Mouse (Mus musculus): ENCODE measurements at regions not wholly inside any gene's neighbourhood (a gene's known extent, or its start where the extent isn't known, plus 50 kb on each side); places are given as distances from the start of the nearest gene placed in this dataset.
"Not testable (repeated sequence)": the region's sequence is repeated elsewhere in the genome, so short reads cannot be mapped to it uniquely, and the experiment has no call there.

DNA sequence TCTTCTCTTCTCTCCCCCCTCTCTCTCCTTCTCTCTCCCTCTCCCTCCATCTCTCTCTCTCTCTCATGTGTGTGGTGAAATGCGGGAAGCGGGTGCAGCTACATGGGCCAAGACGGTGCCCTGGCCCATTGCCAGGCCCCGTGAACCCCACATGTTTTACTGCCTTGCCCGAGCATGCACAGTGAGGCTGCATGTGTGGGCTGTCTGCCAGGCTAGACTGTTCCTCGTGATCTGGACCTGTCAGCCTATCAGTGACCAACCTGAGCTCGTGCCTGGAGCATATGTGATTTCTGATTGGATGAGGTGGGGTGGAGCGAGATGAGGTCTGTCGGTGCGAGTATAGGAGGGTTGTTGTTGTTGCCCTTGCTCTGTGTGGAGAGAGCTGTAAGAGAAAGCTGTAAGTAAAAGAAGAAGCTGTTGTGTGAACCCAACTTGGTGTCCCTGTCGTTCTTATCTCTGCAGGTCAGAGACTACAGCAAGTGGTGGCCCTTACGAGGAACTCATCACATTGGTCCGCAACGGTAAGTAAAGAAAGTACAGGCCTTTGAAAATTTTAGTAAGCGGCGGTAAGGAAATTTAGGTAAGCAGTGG is 333.8 kb upstream of the Htr2a start:
- intact Hi-C loops (cut with DNase I; ENCODE audit: low total_unique reads), result no loop called here
- DNase-seq, result no peak

DNA sequence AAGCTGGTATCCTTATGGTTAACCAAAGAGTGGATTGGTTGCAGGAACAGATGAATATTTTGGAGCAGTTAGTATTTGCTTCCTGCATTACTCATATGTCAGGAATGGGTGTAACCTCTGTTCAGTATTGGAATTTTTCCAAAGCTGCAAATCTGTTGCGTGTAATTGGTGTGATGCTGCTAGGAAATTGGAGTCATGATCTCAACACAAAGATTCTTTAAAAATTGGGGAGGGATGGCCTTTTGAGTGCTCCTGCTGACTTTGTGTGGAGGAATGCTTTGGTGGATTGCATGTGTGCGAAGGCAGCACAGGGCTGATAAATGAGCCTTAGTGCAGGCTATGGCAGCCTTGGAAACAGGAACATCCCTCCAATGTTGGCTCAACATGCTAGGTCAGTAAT is 331.2 kb upstream of the Htr2a start:
- DNase-seq; intact Hi-C loops (cut with DNase I; ENCODE audit: low total_unique reads): not testable (repeated sequence)

DNA sequence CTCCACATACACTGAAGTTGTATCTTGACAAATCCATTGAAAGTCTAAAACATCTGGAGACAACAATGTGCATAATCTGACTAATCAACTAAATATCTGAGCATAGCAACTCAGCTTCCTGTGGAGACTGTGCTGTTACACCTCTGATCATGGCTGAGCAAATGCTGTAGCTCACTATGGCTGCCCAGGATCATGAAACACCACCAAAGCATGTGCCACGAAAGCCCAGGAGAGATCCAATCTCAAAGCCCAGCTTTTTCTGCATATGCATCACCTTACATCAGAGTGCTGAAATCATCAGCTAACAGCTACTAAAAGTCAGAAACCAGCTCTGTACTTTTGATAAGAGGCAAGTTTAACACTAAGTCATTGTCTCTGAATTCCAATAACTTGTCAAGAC is 313.3 kb upstream of the Htr2a start:
- intact Hi-C loops (cut with DNase I; ENCODE audit: low total_unique reads), result no loop called here
- no peak for DNase-seq

DNA sequence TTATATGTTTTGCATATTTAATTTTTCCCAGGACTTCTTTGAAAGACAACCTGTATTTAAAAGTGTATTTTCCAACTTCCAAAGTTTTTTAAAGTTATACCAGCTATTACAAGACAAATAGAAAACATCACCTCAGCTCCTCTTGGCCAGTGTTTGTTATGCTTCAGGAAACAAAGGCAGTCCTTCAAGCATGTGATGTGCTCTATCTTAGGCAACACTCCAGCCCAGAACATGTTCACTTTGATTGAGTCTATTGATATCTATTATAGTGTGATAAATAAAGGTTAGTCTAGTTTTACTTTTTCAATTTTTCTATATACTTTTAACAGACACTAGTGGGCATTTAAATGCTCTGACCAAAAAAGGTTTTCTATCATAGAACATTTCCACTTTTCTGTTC is 289.9 kb upstream of the Htr2a start:
- no peak for DNase-seq
- intact Hi-C loops (cut with DNase I; ENCODE audit: low total_unique reads), result no loop called here

GRCm38 (mm10) chr14:74352286-74352685 is 288.4 kb upstream of the Htr2a start:
- intact Hi-C loops (cut with DNase I; ENCODE audit: low total_unique reads), result no loop called here
- DNase-seq, result no peak

- intact Hi-C loops (cut with DNase I; ENCODE audit: low total_unique reads), result no loop called here
- no peak for DNase-seq
These were observed 281.8 kb upstream of the Htr2a start for GRCm38 (mm10) chr14:74358730-74359444.

DNA sequence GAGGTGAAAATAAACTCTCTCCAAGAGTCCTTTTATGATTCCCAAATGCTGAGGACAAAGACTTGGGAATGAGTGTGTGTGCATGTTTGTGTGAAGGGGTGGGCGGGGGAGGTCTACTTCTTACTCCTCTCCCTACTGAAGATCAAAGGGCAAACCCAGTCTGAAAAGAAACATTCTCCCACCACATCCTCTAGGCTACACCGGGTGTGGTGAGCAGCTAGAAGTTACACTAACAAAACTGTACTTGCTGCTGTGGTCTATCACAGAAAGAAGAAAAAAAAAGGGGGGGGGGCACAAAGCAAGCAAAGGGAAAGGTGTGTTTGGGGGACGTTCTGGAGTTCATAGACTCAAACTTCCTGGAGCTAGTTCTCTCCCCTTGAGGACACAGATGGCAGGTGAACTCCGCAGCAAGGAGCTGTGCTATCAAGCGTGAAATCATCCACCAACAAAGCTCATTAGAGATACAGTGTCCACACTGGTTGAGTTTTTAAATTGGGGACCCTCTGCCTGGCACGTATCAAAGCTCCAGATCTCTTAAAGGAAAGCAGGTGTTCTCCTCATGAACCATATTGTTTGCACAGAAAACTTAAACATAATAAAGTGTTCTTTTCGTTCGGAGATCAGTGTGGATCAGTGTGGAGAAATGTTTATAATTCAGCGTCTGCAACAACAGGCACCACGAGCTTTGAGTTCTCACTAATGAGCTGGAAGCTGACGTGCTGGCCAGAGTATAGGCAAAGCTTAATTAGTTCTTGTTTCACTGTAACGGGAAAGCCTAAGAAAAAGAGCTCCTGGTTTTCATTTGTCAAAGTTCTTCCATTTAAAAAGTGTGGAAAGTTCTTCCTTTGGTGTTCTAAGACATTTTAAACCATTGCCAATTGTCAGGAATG is 280.7 kb upstream of the Htr2a start:
- intact Hi-C loops (cut with DNase I; ENCODE audit: low total_unique reads), result no loop called here
- no peak for DNase-seq

- intact Hi-C loops (cut with DNase I; ENCODE audit: low total_unique reads), result no loop called here
- no peak for DNase-seq
These were observed 256.2 kb upstream of the Htr2a start for GRCm38 (mm10) chr14:74384481-74384880.

GRCm38 (mm10) chr14:74392419-74392818 is 248.2 kb upstream of the Htr2a start:
- DNase-seq, result no peak
- intact Hi-C loops (cut with DNase I; ENCODE audit: low total_unique reads), result no loop called here

- intact Hi-C loops (cut with DNase I; ENCODE audit: low total_unique reads), result no loop called here
- DNase-seq, result no peak
These were observed 243.4 kb upstream of the Htr2a start for GRCm38 (mm10) chr14:74397202-74397601.

GRCm38 (mm10) chr14:74409441-74409840 is 231.2 kb upstream of the Htr2a start:
- intact Hi-C loops (cut with DNase I; ENCODE audit: low total_unique reads), result no loop called here
- no peak for DNase-seq

DNA sequence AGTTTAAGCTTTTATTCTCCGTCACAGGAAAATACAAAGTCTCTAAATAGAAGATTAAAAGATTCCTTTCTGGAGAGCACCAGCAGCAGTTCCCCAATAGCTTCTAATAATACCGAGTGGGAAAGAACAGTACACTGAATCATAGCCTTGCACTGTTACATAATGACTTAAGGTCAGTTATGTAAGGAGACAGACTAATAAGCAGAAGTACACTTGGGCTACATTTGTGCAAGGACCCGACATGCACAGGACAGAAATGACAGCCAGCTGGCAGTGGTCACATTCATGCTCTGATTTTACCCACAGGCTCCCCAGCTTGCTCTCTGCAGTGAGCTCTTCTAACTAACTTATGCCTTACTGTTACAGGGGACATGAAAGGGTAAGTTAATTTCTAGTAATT is 212.4 kb upstream of the Htr2a start:
- intact Hi-C loops (cut with DNase I; ENCODE audit: low total_unique reads), result no loop called here
- DNase-seq, result no peak

DNA sequence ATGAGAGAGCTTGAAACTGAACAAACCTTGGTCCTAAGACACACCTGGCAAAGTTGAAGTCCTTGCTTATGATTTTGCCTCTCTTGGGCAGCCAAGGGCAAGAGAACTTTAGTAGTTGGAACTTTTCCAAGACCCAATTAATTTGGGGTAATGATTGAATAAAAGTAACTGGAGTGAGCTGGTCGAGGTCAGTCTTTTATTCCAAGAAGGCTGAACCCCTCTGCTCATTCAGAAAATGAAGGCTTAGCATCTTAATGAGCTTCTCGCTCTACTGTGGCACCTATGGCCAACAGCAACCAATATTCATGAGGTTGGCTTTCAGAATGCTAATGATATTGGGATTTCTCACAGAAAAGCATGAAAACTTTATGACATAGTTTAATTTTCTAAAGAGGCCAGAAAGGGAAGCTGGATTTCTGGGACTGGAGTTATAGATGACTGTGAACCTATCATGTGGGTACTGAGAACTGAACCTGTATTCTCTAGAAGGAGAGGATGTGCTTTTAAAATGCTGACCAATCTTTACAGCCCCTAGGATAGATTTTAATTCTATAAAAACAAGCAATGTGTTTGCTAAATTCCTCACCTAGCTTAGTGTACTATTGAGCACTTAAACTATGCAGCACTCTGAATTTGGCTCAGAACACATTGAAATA is 176.5 kb upstream of the Htr2a start:
- no peak for DNase-seq

DNA sequence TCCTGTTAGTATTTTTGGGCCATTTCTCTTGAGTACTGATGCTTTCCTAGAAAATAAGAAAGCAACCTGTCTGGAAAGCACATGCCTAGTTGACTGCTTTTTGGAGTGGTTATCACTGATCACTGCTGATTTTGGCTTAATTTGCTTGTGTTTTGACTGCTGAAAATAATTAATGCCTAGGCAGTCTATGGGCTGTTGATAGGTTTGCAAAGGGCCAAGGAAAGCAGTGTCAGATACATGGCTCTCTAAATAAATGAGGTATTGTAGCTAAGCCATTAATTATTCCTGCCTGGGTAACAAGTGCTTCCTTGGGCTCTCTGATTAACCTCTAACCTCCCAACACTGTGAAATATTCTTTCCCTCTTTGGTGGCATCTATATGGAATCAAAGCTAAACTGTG is 145.1 kb upstream of the Htr2a start:
- intact Hi-C loops (cut with DNase I; ENCODE audit: low total_unique reads), result no loop called here
- no peak for DNase-seq

More for the DNA sequence above, 176.5 kb upstream of the Htr2a start:
- intact Hi-C loops (cut with DNase I; ENCODE audit: low total_unique reads), result no loop called here

DNA sequence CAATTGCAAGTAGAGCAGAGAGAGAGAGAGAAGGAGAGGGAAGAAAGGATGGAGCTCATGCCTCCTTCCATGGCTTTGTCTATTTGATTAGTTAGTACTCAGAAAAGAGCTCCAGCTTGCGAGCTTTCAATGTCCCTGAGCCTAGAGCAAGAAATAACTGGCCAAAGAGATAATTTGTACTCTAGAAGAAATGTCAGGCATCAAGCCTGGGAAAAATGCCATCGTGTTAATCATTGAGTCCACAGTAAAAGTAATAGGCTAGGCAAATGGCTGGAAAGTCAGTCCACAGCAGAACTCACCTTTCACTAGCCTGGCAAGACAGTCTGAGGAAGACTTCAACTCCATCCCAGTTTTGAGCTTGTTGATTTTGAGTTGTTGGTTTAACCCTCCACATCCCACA is 129.1 kb upstream of the Htr2a start:
- DNase-seq, result no peak
- intact Hi-C loops (cut with DNase I; ENCODE audit: low total_unique reads), result no loop called here

- intact Hi-C loops (cut with DNase I; ENCODE audit: low total_unique reads), result no loop called here
- no peak for DNase-seq
These were observed 124.2 kb upstream of the Htr2a start for GRCm38 (mm10) chr14:74516451-74516850.

DNA sequence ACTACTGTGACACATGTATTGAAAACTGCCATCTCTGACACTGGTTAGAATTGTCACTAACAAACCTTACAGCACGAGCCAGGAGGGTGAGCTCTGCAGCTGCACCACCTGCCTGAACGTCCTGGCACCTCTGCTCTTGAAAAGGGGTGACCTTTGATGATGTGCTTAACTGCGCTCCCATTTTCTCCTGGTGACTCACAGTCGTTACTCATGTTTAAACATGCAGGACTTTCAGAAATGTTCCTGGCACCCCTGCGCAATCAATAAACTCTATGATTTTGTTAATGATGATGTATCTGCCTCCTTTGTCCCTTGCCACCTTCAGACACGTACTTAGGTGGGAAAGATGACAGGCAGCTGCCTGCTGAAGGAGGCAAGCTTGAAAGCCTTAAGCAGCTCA is 121.1 kb upstream of the Htr2a start:
- intact Hi-C loops (cut with DNase I; ENCODE audit: low total_unique reads), result no loop called here
- no peak for DNase-seq

GRCm38 (mm10) chr14:74521669-74522068 is 119.0 kb upstream of the Htr2a start:
- DNase-seq, result no peak
- intact Hi-C loops (cut with DNase I; ENCODE audit: low total_unique reads), result no loop called here

DNA sequence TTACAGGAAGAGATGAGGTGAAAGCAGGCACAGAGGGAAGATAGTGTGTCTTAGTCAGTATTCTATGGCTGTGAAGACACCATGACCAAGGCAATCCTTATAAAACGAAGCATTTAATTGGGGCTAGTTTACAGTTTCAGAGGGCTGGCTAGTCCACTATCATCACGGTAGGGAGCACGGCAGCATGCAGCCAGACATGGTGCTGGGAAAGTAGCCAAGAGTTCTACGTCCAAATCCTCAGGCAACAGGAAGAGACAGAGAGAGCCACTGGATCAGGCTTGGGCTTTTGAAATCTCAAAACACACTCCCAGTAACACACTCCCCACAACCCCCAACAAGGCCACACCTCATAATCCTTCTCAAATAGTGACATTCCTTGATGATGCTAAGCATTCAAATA is 113.4 kb upstream of the Htr2a start:
- DNase-seq, result no peak
- intact Hi-C loops (cut with DNase I; ENCODE audit: low total_unique reads), result no loop called here

GRCm38 (mm10) chr14:74529368-74529951 is 111.2 kb upstream of the Htr2a start:
- intact Hi-C loops (cut with DNase I; ENCODE audit: low total_unique reads), result no loop called here

More at GRCm38 (mm10) chr14:74529368-74529951, 111.2 kb upstream of the Htr2a start:
- DNase-seq, result no peak
